Mouse (Mus musculus) kidney, adult 8-10 months (tissue): ENCODE results near the gene Wscd2.
A peak's percentile ranks its signal among the peaks of the same experiment; 100 is the strongest.

Source experiments
- DNase-seq, 2 experiments: peaks; one replicate each; pipeline ENCODE4 v3.0.0; 2022

Wscd2 gene

GRCm38 (mm10) chr5:113487879-113488278 is 2.3 kb upstream of the Wscd2 start:
- DNase-seq: no peak

GRCm38 (mm10) chr5:113489617-113490016 is 516 bp upstream of the Wscd2 start:
- no peak for DNase-seq

GRCm38 (mm10) chr5:113490467-113491260 is 531 bp downstream of the Wscd2 start:
- DNase-seq: no peak

GRCm38 (mm10) chr5:113491552-113491951 is 1.4 kb downstream of the Wscd2 start:
- no peak for DNase-seq

- DNase-seq: no peak
These were observed 1.9 kb downstream of the Wscd2 start for GRCm38 (mm10) chr5:113491988-113492387.

GRCm38 (mm10) chr5:113492417-113493035 is 2.4 kb downstream of the Wscd2 start:
- peak in 1 of 2 experiments; percentile 12 for DNase-seq

- no peak for DNase-seq
These were observed 3.9 kb downstream of the Wscd2 start for GRCm38 (mm10) chr5:113493997-113494396.

GRCm38 (mm10) chr5:113496926-113497325 is 6.8 kb downstream of the Wscd2 start:
- DNase-seq: no peak

GRCm38 (mm10) chr5:113499421-113499820 is 9.3 kb downstream of the Wscd2 start:
- no peak for DNase-seq

GRCm38 (mm10) chr5:113503276-113503675 is 13.1 kb downstream of the Wscd2 start:
- no peak for DNase-seq

- DNase-seq: no peak
These were observed 14.5 kb downstream of the Wscd2 start for GRCm38 (mm10) chr5:113504654-113505053.

GRCm38 (mm10) chr5:113506065-113506464 is 15.9 kb downstream of the Wscd2 start:
- DNase-seq: no peak

- no peak for DNase-seq
These were observed 16.6 kb downstream of the Wscd2 start for GRCm38 (mm10) chr5:113506779-113507178.

- no peak for DNase-seq
These were observed 19.0 kb downstream of the Wscd2 start for GRCm38 (mm10) chr5:113509167-113509566.

- DNase-seq: no peak
These were observed 23.5 kb downstream of the Wscd2 start for GRCm38 (mm10) chr5:113513640-113514039.

GRCm38 (mm10) chr5:113514062-113514461 is 23.9 kb downstream of the Wscd2 start:
- DNase-seq: no peak

- DNase-seq: no peak
These were observed 26.2 kb downstream of the Wscd2 start for GRCm38 (mm10) chr5:113516119-113516872.

- no peak for DNase-seq
These were observed 26.8 kb downstream of the Wscd2 start for GRCm38 (mm10) chr5:113516873-113517336.

GRCm38 (mm10) chr5:113517387-113517786 is 27.3 kb downstream of the Wscd2 start:
- no peak for DNase-seq

- DNase-seq: no peak
These were observed 30.9 kb downstream of the Wscd2 start for GRCm38 (mm10) chr5:113521037-113521436.

GRCm38 (mm10) chr5:113538826-113539225 is 48.7 kb downstream of the Wscd2 start:
- no peak for DNase-seq

GRCm38 (mm10) chr5:113539438-113539837 is 49.3 kb downstream of the Wscd2 start:
- no peak for DNase-seq

- DNase-seq: no peak
These were observed 49.7 kb downstream of the Wscd2 start for GRCm38 (mm10) chr5:113539858-113540257.

- DNase-seq: no peak
These were observed 51.1 kb downstream of the Wscd2 start for GRCm38 (mm10) chr5:113541196-113541595.
